Mouse (Mus musculus): ENCODE data around the gene Aox3. TPM values are rescaled to one million over a fixed set of nuclear protein-coding genes. Genes with fewer than 3 reads are reported as not detected.

Aox3 gene
- total RNA-seq, 2 experiments from 2014 or later: 0.14 to 0.26 TPM

- no peak for DNase-seq
Measured at GRCm38 (mm10) chr1:58212805-58213204, 99.9 kb downstream of the Aox3 start.

GRCm38 (mm10) chr1:58213838-58214237 lies 100.9 kb downstream of the Aox3 start:
- DNase-seq: no peak

GRCm38 (mm10) chr1:58215353-58215752 lies 102.4 kb downstream of the Aox3 start:
- no peak for DNase-seq

GRCm38 (mm10) chr1:58215956-58216532 lies 103.1 kb downstream of the Aox3 start:
- no peak for DNase-seq

- DNase-seq: no peak
Measured at GRCm38 (mm10) chr1:58221070-58221469, 108.1 kb downstream of the Aox3 start.

GRCm38 (mm10) chr1:58221879-58222278 lies 108.9 kb downstream of the Aox3 start:
- no peak for DNase-seq

GRCm38 (mm10) chr1:58228086-58228485 lies 115.2 kb downstream of the Aox3 start:
- DNase-seq: no peak

GRCm38 (mm10) chr1:58228916-58229315 lies 116.0 kb downstream of the Aox3 start:
- no peak for DNase-seq

- DNase-seq: no peak
Measured at GRCm38 (mm10) chr1:58229774-58230173, 116.8 kb downstream of the Aox3 start.

- no peak for DNase-seq
Measured at GRCm38 (mm10) chr1:58230542-58230941, 117.6 kb downstream of the Aox3 start.

GRCm38 (mm10) chr1:58235405-58235804 lies 122.5 kb downstream of the Aox3 start:
- no peak for DNase-seq

- DNase-seq: no peak
Measured at GRCm38 (mm10) chr1:58237527-58238299, 124.8 kb downstream of the Aox3 start.

- DNase-seq: no peak
Measured at GRCm38 (mm10) chr1:58238440-58238839, 125.5 kb downstream of the Aox3 start.

- no peak for DNase-seq
Measured at GRCm38 (mm10) chr1:58238961-58239360, 126.0 kb downstream of the Aox3 start.

GRCm38 (mm10) chr1:58240347-58240746 lies 127.4 kb downstream of the Aox3 start:
- peak; percentile 25 for DNase-seq

GRCm38 (mm10) chr1:58244487-58244886 lies 131.6 kb downstream of the Aox3 start:
- DNase-seq: no peak

- no peak for DNase-seq
Measured at GRCm38 (mm10) chr1:58248518-58248917, 135.6 kb downstream of the Aox3 start.

Other genes with a start within 250 kb of the Aox3 start
- gene Sgo2a, start 117.2 kb upstream of the Aox3 start, total RNA-seq (2021): 10 to 100 TPM; 18.0 to 22.5 TPM
- 10 to 100 TPM; 10.4 to 10.9 TPM for gene Kctd18, start 94.2 kb upstream of the Aox3 start, total RNA-seq (2021)
- gene Aox1, start 83.2 kb upstream of the Aox3 start, total RNA-seq (2021): 1 to 10 TPM; 1.5 to 1.7 TPM
- gene Aox4, start 97.3 kb downstream of the Aox3 start, total RNA-seq (2021): not detected
- under 1 TPM in 1 of 2 experiments, not detected in 1; 0.05 TPM for gene Aox2, start 165.2 kb downstream of the Aox3 start, total RNA-seq (2021)

All from heart, postnatal 4 days (tissue).